Mouse (Mus musculus) ES-E14 (cell line): ENCODE measurements around the gene Nup210. TPM values are rescaled to one million over a fixed set of nuclear protein-coding genes. Genes with fewer than 3 reads are reported as not detected.

Source experiments
- DNase-seq: peaks from one replicate; pipeline ENCODE4 v3.0.0-alpha.2; 2013; ENCODE audit warnings: low read depth, low spot score
- H3K27ac ChIP-seq: 2 replicates; pipeline ENCODE4 v1.5.1; 2012; ENCODE audit warnings: low read depth, mild to moderate bottlenecking, low read length, moderate library complexity, mixed read lengths; ENCODE audit not compliant: poor library complexity, insufficient read depth, severe bottlenecking
- H3K36me3 ChIP-seq: 2 replicates; pipeline ENCODE4 v1.6.1; 2012; ENCODE audit warnings: mild to moderate bottlenecking, low read length, moderate library complexity, mixed read lengths; ENCODE audit not compliant: control insufficient read depth, poor library complexity, insufficient read depth, severe bottlenecking
- H3K4me1 ChIP-seq, 2 experiments: fragments of 150-350 bp in 1 of 2; sonication (generic) in 1 of 2; 2 replicates each; pipeline ENCODE4 v1.6.1; 2012; ENCODE audit warnings: low read length in 2 of 2, mild to moderate bottlenecking in 1 of 2, mixed read lengths in 1 of 2; ENCODE audit not compliant: control insufficient read depth in 2 of 2, insufficient read depth in 2 of 2, poor library complexity in 1 of 2
- H3K4me3 ChIP-seq, 2 experiments: fragments of 150-350 bp in 1 of 2; sonication (generic) in 1 of 2; 2 replicates each; pipeline ENCODE4 v1.5.1; 2012; ENCODE audit warnings: low read length in 2 of 2, low read depth in 1 of 2, mild to moderate bottlenecking in 1 of 2, mixed read lengths in 1 of 2; ENCODE audit not compliant: insufficient read depth in 1 of 2, poor library complexity in 1 of 2, severe bottlenecking in 1 of 2
- H3K9ac ChIP-seq: 2 replicates; pipeline ENCODE4 v1.6.1; 2012; ENCODE audit warnings: low read depth, mild to moderate bottlenecking, low read length, mixed read lengths; ENCODE audit not compliant: poor library complexity, insufficient read depth, severe bottlenecking
- H3K9me3 ChIP-seq: fragments of 150-350 bp; sonication (generic); 2 replicates; pipeline ENCODE4 v1.6.1; 2012; ENCODE audit warnings: low read depth, mild to moderate bottlenecking, low read length; ENCODE audit not compliant: control insufficient read depth, insufficient read depth
- CHD2 ChIP-seq: IDR thresholded peaks from 2 replicates; pipeline ENCODE4 v1.6.1; 2014; ENCODE audit warnings: mild to moderate bottlenecking, low read depth, low read length, inconsistent platforms
- HCFC1 ChIP-seq: IDR thresholded peaks from 2 replicates; pipeline ENCODE4 v1.6.1; 2012; ENCODE audit warnings: low read length, inconsistent platforms, borderline replicate concordance; ENCODE audit not compliant: insufficient read depth
- MAFK ChIP-seq: IDR thresholded peaks from 2 replicates; pipeline ENCODE4 v1.6.1; 2014; ENCODE audit warnings: mild to moderate bottlenecking, low read depth, low read length, inconsistent platforms; ENCODE audit not compliant: insufficient read depth
- ZC3H11A ChIP-seq: IDR thresholded peaks from 2 replicates; pipeline ENCODE4 v1.6.1; 2012; ENCODE audit warnings: low read depth, mild to moderate bottlenecking, inconsistent platforms, low read length, borderline replicate concordance
- ZNF384 ChIP-seq: IDR thresholded peaks from 2 replicates; pipeline ENCODE4 v1.6.1; 2012; ENCODE audit warnings: low read depth, low read length, inconsistent platforms
- in situ Hi-C, 2 experiments: fragments of 600-800 bp; cut with MboI; formaldehyde crosslinking; loops; one replicate each; pipeline ENCODE4 v1.15.1; 2025; ENCODE audit warnings: low sequenced_read_pairs in 2 of 2, inconsistent platforms in 1 of 2; ENCODE audit not compliant: unreplicated experiment in 2 of 2
- total RNA-seq: library from RNA; depleted of rRNA; stranded (reverse); fragments of 300-350 nt; gene quantifications from 2 replicates; pipeline ENCODE4 v1.2.3, GENCODE M21; 2012; rRNA removed

The Nup210 gene
- 65.9 and 103 TPM in 2 replicates for total RNA-seq

DNA sequence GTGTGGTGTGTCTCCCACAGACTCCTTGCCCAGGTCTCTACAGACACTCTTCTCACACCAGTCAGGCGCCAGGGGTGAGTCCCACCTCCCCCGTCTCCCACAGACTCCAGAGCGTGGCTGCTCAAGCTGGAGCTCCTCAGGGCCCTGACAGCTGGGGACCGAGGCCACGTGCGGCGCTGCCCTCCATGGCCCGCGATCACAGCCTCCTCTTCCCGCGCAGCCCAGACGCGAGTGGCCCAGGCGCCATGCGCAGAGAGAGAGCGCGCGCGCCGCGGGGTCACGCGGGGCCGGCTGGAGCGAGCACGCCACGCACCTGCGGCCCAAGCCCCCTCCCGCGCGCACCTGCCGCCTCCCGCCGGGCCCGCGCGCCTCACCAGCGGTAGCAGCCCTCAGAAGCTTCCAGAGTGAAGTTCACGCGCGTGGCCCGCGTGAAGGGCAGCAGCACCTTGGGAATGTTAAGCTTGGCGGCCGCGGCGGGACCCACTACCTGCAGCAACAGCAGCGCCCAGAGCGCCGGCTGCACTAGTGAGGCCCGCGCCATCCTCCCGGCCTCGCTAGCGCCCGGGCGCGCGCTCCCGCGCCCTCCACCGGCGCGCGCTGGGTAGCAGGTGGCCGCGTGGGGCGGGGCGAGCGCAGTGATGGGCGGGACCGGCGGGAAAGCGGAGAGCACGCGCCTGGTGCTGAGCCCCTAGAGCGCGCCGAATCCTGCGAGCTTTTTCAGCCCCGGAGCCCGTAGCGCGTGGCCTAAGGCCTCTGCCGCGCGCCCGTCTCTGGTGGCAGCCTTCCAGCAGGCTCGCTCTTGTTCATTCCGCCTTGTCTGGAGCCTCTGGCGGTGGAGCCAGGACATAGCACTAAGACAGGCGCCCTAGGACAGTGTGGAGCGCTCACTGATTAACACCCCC is at the start of gene Nup210:
Nup210 (minus strand) TSS at position 586 of the 902 bp plus-strand sequence.
- peak within 1 kb of the TSS; percentile 41 for H3K27ac ChIP-seq

DNA sequence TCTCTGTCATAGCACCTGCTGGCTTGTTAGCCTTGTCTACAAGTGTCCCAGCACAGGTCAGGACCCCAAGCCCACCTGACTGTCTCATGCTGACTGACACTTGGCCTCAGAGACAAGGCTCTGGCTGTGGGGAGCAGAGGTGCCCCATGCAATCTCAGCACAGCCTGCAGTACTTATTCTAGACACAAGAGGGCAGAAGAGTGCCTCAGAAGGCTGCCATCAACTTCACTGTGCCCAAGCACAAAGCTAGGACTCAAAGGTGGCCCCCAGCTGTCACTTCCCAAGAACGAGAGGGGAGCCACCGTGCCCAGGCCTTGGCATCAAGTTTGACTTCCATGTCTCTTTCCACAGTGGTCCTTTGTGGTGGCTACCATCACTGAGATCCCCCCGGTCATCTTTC is 48.6 kb upstream of the Nup210 start:
- TF ChIP-seq CHD2 (no peak), ZC3H11A (peak; percentile 58; the same call in 1 of the 2 replicates), HCFC1 (no peak), MAFK (no peak), ZNF384 (no peak)
- H3K9ac ChIP-seq = no peak overlapping the region
- no peaks in the 10 kb centered on the region for H3K9me3 ChIP-seq
- in situ Hi-C loops = loop anchor here (5.0 to 25.0 kb wide), 3 partner anchors 90 to 117 kb away; no protein-coding TSS in a partner anchor
- no peak for DNase-seq
- H3K36me3 ChIP-seq = no peaks in the 10 kb centered on the region; the same call in 1 of the 2 replicates
- H3K27ac ChIP-seq = no peak overlapping the region
- H3K4me1 ChIP-seq = no peaks in the 10 kb centered on the region
- no peak overlapping the region for H3K4me3 ChIP-seq

More for the DNA sequence above, at the start of gene Nup210:
- Histone ChIP-seq H3K4me3 (peak within 1 kb of the TSS; percentile 84 to 86), H3K9me3 (no peaks in the 10 kb centered on the region), H3K9ac (peak within 1 kb of the TSS; percentile 94), H3K36me3 (no peaks in the 10 kb centered on the region), H3K4me1 (peaks cover 3 to 12% of the 10 kb centered on the region in 2 experiments; a peak in 2 of 4 replicates)
- TF ChIP-seq CHD2 (no peak), ZNF384 (no peak), ZC3H11A (no peak), HCFC1 (peak; percentile 37; the same call in 1 of the 2 replicates), MAFK (no peak)
- DNase-seq = peak; percentile 66
- in situ Hi-C loops = no loop called here

DNA sequence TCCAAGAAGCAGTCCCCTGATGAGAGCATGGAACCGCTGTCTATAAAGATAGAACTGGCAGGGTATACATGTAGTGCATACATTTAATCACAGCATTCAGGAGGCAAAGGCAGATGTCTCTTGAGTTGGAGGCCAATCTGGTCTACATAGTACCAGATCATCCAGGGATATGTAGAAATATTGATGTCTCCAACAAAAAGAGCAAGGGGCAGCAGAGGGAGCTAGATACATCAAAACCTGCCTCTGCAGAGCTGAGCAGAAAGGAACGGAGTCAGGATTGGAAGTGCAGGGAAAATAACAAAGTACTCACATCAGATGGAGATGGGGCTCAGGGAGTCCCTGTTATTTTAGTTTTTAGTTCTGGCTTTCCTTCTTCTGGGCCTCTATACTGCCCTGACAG is 48.0 kb upstream of the Nup210 start:
- H3K4me1 ChIP-seq = no peaks in the 10 kb centered on the region
- no peak overlapping the region for H3K9ac ChIP-seq
- H3K36me3 ChIP-seq = no peaks in the 10 kb centered on the region; the same call in 1 of the 2 replicates
- no peak for TF ChIP-seq HCFC1
- no peak for DNase-seq
- in situ Hi-C loops = loop anchor here (10.0 to 25.0 kb wide), 2 partner anchors 90 to 98 kb away; no protein-coding TSS in a partner anchor
- no peaks in the 10 kb centered on the region for H3K9me3 ChIP-seq
- no peak overlapping the region for H3K27ac ChIP-seq
- H3K4me3 ChIP-seq = no peak overlapping the region

DNA sequence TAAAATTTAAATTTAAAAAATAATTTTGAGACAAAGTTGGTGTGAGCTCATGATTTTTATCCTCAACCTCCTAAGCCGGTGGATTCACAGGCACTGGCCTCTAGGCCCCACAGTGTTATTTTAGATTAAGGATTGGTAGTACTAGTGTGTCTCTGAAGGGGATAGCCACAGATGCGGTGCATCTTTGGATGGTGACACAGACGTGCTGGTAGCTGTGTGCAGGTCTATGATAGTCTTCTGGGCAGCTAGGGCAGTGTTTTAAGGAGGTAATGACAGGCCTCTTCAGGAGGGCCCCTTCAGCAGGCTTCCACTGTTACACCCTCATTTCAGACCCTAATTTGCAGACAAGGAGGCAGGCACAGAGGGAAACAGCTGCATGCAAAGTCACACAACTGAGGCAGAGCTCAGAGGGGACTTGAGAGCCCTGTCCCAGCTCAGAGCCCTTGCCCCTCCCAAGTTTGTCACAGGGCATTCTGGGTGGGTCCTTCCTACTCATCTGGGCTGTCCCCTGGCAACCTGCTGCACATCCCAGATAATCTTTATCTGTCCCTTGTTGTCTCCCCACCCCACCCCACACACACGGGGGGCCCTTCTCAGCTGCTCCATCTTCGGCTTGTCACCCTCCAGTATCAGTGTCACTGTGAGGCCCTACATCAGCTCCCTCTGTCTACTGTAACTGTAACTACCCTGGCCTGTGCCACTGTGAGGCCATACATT is 46.7 kb upstream of the Nup210 start:
- in situ Hi-C loops = loop anchor here (10.0 to 25.0 kb wide), 2 partner anchors 91 to 99 kb away; no protein-coding TSS in a partner anchor
- Histone ChIP-seq H3K9ac (no peak overlapping the region), H3K27ac (no peak overlapping the region), H3K4me3 (no peak overlapping the region), H3K9me3 (no peaks in the 10 kb centered on the region), H3K4me1 (no peaks in the 10 kb centered on the region), H3K36me3 (no peaks in the 10 kb centered on the region; the same call in 1 of the 2 replicates)
- no peak for DNase-seq
- TF ChIP-seq CHD2 (no peak), ZC3H11A (no peak), ZNF384 (no peak), MAFK (no peak), HCFC1 (no peak)
